Mouse (Mus musculus) spleen, adult 18-20 months (tissue): ENCODE data around the gene Magi2.

ENCODE experiments used
- DNase-seq, 2 experiments: peaks; one replicate each; pipeline ENCODE4 v3.0.0; 2022; ENCODE audit warnings: mixed read lengths in 2 of 2

The Magi2 gene

DNA sequence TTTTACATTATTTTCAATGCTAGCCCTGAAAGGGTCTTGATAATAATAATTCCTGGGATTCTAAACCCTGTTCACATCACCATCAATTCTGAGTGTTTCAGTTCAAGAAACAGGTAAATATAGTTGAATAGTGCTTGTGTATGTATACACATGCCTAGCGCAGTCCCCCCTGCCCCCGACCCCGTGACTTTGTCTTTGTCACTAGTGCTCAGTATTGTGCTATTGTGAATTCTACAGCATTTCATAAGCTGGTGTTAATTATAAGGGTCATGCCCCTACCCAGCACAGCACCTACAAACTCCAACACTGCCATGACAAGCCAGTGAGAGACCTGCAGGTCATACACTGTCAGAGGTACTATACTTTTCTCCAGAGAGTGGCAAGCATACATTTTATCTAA lies 520.8 kb downstream of the Magi2 start:
- no peak for DNase-seq

- DNase-seq = no peak
These were observed 552.4 kb downstream of the Magi2 start for GRCm38 (mm10) chr5:19779224-19779623.

- no peak for DNase-seq
These were observed 553.2 kb downstream of the Magi2 start for GRCm38 (mm10) chr5:19780076-19780475.

DNA sequence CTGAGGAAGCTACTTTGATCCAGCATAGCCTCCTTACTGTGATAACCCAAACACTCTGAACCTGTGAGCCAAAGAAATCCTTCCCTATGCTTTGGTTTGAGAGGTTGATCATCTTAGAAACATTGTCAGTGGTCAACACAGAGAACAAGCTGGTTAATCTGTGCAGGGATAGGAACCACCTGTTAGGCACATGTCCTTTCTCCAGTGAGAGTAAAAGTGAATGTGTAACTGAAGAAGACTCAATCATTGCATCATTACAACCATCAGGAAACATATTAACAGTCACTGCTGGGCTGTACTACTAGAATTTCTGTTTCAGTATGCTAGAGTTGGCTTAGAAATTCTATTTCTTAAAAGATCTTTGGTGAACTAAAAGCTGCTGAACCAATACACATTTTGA lies 558.5 kb downstream of the Magi2 start:
- no peak for DNase-seq

DNA sequence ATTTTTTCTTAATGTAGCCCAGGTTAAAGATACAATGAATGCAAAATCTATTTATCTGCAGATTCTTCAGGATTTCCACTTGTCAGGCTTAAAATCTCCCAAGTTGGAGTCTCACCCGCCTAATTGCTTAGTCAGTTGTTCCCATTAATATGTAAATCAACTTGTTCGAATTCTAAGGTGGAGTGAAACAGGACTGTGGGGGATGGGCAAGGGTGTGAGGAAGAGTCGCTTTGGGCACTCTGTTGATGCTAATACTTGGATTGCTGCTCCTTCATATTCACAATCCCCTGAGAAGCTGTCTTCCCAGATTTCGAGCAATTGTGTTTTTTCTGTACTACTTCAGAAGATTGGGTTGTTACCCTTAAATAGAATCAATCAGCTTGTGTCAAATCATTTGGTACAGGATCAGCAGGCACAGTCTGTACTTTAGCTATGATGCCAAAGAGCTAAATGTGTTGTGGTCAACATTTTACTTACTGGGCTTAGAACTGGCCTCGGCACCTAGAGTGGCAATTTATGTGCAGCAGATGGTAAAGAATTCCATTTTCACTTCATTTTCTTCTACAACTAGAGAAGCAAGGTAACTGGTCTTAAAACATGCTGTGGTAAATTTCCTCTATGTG lies 560.8 kb downstream of the Magi2 start:
- DNase-seq = no peak

DNA sequence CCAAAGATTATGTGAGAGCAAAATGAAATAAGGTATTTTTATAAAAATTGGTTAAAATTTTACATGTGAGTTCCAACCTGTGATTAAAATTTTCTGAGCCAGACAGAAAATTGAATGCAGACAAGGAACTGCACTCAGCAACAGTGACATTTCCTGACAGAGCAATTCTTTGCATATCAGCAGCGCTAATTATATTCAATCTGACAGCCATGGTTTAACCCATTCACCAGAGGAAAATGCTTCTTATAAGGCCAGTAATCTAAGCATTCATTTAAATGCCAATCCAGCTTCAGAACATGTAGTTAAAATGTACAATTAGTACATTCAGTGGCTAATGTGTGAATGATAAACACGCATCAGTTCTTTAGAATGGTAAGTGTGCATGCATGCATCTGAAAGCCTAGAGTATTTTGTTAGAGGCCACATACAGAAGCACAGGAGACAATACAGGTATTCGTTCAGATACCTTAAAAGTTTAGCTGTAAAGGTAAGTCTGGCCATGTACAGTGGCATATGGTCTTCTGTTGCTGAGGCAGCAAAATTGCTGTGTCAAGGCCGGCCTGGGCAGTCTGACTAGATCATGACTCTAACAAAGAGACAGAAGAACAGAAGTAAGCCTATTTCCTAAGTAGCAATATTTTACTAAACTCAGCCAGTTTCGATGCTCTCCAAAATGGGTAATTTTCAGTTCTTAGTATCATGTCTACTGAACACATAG lies 576.4 kb downstream of the Magi2 start:
- no peak for DNase-seq

DNA sequence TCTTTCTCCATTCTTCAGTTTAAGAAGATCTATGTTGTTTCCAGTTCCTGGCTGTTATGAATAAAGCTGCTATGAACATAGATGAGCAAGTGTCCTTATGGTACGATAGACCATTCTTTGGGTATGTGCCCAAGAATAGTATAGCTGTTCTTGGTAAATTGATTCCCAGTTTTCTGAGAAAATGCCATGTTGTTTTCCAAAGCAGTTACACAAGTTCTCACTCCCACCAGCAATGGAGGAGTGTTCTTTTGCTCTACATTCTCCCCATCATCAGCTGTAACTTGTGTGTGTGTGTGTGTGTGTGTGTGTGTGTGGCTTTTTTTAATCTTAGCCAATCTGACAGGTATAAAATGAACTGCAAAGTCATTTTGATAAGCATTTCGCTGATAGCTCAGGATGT lies 595.7 kb downstream of the Magi2 start:
- no peak for DNase-seq

DNA sequence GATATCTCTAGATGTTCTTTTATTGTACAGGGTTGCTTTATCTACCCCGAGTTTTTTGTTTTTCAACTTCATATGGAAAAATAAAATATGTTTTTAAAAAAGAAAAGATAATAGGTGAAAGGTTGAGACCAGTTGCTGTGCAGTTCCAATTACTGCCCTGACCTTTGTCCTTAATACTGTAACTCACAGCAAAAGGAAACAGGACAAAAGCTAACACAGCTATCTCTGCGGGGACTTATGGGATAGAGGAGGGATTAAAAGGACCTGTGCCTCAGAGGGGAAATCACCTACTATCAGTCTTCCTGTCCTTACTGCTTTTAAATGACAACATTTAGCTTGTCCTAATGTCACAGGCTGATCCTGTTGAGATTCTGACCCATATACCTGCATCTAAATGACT lies 599.1 kb downstream of the Magi2 start:
- no peak for DNase-seq

DNA sequence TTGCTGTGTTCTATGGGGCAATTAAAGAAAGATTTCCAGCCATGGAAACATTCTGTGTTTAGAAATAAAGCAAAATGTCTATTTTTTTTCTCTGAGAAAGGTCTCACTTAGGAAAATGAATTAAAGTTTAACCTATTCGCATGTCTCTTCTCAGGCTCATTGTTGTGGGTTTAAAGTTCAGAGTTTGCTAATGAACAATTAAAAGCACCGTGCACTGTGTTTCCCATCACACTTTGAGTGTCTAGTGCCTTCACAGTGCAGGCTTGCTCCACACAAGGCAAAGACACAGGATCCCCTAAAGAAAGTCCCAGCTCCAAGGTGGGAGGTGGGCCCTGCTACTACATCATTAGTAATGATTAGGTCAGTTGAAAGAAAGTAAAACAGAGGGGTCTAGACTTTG lies 602.5 kb downstream of the Magi2 start:
- no peak for DNase-seq

DNA sequence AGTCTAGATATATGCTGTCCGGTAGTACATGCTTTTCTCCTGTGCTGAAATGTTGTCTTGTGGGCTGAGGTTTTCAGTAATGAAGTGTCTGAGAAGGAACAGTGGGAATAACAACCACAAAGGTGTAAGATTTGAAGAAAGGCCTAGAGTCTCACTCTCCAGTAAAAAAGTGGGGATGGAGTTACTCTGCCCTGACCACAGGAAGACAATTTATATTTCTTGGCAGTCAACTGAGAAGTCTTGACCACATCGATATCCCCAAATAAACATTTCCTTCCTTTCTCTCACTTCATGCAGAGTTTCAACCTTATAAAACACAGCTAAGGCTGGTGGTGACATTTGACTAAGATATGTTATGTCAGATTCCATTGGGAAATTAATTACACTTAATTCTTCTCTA lies 636.0 kb downstream of the Magi2 start:
- no peak for DNase-seq

GRCm38 (mm10) chr5:19870406-19870805 lies 643.6 kb downstream of the Magi2 start:
- no peak for DNase-seq

- DNase-seq = no peak
These were observed 664.9 kb downstream of the Magi2 start for GRCm38 (mm10) chr5:19891693-19892092.

DNA sequence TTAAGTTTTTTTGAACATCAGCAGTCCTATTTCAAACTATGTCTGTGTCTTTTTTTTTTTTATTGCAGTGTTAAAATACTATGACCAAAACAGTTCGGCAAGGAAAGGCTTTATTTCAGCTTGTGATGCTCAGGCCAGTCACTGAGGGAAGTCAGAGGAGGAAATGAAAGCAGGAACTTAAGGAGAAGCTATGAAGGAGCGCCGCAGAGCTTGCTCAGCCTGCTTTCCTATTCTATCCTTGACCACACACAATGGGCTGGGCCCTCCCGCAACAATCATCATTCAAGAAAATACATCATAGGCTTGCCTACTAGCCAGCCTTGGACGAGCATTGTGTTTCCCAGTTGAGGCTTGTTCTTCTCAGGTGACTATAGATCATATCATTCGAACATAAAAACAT lies 669.1 kb downstream of the Magi2 start:
- DNase-seq = no peak

DNA sequence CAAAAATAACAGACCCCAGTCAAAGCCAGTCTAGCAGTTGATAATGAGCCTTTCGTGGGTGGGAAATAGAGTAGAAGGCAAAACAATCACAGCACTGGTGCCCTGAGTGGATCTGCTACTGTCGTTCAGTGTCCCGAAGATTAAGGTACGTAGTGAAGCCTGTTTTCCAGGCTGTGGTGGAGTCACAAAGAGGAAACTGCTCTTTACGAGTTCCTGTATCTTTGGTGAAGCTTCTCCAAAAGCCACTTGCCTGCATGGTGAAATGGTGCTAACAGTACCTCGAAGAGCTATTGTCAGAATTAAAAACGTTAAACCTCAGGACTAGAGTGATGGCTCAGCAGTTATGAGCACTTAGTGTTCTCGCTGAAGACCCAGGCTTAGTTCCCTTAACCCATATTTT lies 674.8 kb downstream of the Magi2 start:
- no peak for DNase-seq

GRCm38 (mm10) chr5:19906636-19907035 lies 679.8 kb downstream of the Magi2 start:
- DNase-seq = no peak

- no peak for DNase-seq
These were observed 680.6 kb downstream of the Magi2 start for GRCm38 (mm10) chr5:19907381-19907982.

- DNase-seq = no peak
These were observed 681.3 kb downstream of the Magi2 start for GRCm38 (mm10) chr5:19907983-19908705.

DNA sequence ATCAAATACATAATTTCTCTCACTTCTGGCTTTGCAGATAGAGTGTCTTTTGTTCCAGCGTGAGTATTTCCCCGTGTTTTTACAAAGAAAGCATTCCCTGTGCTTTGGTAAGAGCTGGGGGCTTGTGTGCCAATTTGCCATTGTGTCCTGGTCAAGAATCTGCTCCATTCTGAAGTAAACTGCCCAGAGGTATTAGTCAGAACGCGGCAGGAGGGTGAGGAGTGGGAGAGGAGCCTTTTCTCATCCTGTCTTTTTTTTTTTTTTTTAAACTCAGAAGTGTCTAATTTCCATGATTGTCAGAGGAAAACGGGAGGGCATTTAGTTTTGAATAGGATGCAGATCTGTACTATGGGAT lies 681.8 kb downstream of the Magi2 start:
- no peak for DNase-seq

DNA sequence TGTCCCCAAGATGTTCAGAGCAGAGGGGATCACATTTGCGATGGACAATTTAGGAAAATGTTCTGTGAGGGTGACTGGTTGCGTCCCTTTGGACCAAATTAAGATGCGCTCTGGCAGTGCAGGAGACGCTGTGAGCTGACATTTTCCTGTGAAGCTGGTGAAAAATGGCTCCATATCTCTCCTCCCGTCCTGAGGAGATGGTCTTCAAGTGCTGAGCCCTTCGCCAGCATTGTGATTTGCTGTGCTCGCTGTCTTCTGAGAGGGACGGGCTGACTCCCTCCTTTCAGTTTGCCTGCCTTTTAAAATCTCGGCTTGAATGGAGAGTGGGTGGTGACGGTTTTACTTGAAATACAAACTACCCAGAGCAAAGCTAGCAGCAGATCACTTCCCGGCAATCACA lies 682.2 kb downstream of the Magi2 start:
- no peak for DNase-seq

- no peak for DNase-seq
These were observed 682.8 kb downstream of the Magi2 start for GRCm38 (mm10) chr5:19909664-19910063.

- DNase-seq = no peak
These were observed 705.3 kb downstream of the Magi2 start for GRCm38 (mm10) chr5:19932102-19932501.

GRCm38 (mm10) chr5:19933190-19933589 lies 706.4 kb downstream of the Magi2 start:
- DNase-seq = no peak

DNA sequence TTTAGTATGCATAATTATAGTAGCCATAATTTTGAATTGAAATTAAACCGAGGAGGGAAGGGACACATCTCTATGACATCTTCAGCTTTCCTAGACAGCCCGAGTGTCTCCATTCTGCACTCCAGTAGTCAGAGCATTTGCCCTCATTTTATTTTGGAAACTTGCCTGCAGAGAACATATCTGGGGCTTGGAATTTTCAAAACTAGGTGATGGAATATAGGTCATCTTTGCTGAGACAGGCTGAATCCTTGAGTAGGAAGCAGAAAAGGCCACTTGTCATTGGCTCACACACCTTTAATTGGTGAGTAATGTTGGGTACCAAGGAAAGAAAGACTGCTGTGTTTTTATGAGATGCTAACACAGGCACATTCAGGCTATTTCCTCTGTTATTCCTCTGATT lies 724.3 kb downstream of the Magi2 start:
- no peak for DNase-seq

GRCm38 (mm10) chr5:19964113-19964512 lies 737.3 kb downstream of the Magi2 start:
- DNase-seq = no peak
